Mouse (Mus musculus) adrenal gland, postnatal 10 days (tissue): ENCODE measurements around the gene Olfr140. TPM values are rescaled to one million over a fixed set of nuclear protein-coding genes. Genes with fewer than 3 reads are reported as not detected.

Experiments used
- DNase-seq: peaks from one replicate; pipeline ENCODE4 v3.0.0; 2021; ENCODE audit warnings: mixed read lengths
- long read RNA-seq, 2 experiments: library from polyadenylated mRNA; stranded (forward); transcript quantifications; one replicate each; pipeline ENCODE4 v2.0.0; 2021
- total RNA-seq, 2 experiments: library from RNA; stranded (reverse); gene quantifications; 2 replicates each; pipeline ENCODE4 v1.2.3; 2021

Gene Olfr140
- total RNA-seq, result not detected
- long read RNA-seq, experiment 1, result 0 reads
- long read RNA-seq, experiment 2, result 0 reads

- no peak for DNase-seq
Observed at GRCm38 (mm10) chr2:90063494-90063893, at the start of gene Olfr140. TSS of gene Olfr140 (minus strand) at chr2:90063594.

- DNase-seq, result no peak
Observed at GRCm38 (mm10) chr2:90070065-90070464, 6.7 kb upstream of the Olfr140 start.

- DNase-seq, result no peak
Observed at GRCm38 (mm10) chr2:90035037-90035436, 28.4 kb downstream of the Olfr140 start, which contains the start of gene Olfr1265. TSS of gene Olfr1265 (plus strand) at chr2:90035337.

GRCm38 (mm10) chr2:90025477-90025876 lies 37.9 kb downstream of the Olfr140 start, which contains the start of gene Olfr1264:
TSS of gene Olfr1264 (minus strand) at chr2:90025577.
- DNase-seq, result no peak

- no peak for DNase-seq
Observed at GRCm38 (mm10) chr2:90011831-90012230, 51.6 kb downstream of the Olfr140 start, which contains the start of gene Olfr1263. TSS of gene Olfr1263 (plus strand) at chr2:90012131.

- no peak for DNase-seq
Observed at GRCm38 (mm10) chr2:89999845-90000244, 63.5 kb downstream of the Olfr140 start, which contains the start of gene Olfr1262. TSS of gene Olfr1262 (plus strand) at chr2:90000145.

Other genes with a start within 250 kb of the Olfr140 start
- gene Olfr1256, start 222.0 kb downstream of the Olfr140 start, total RNA-seq, result not detected
- not detected for gene Olfr48, start 215.4 kb downstream of the Olfr140 start, total RNA-seq
- not detected for gene Olfr1257, start 185.2 kb downstream of the Olfr140 start, total RNA-seq
- gene Olfr1258, start 136.3 kb downstream of the Olfr140 start, total RNA-seq, result not detected
- not detected for gene Olfr1259, start 114.9 kb downstream of the Olfr140 start, total RNA-seq
- gene Olfr1260, start 89.3 kb downstream of the Olfr140 start, total RNA-seq, result not detected
- not detected for gene Olfr1261, start 72.4 kb downstream of the Olfr140 start, total RNA-seq
- not detected for gene Olfr1262, start 63.4 kb downstream of the Olfr140 start, total RNA-seq
- not detected for gene Olfr1263, start 51.5 kb downstream of the Olfr140 start, total RNA-seq
- not detected for gene Olfr1264, start 38.0 kb downstream of the Olfr140 start, total RNA-seq
- not detected for gene Olfr1265, start 28.3 kb downstream of the Olfr140 start, total RNA-seq
- gene Olfr1269, start 57.8 kb upstream of the Olfr140 start, total RNA-seq, result not detected
- gene Olfr32, start 78.7 kb upstream of the Olfr140 start, total RNA-seq, result not detected
- not detected for gene Olfr1270, start 89.5 kb upstream of the Olfr140 start, total RNA-seq
- not detected for gene Olfr1506, start 160.9 kb upstream of the Olfr140 start, total RNA-seq
- gene Olfr142, start 194.0 kb upstream of the Olfr140 start, total RNA-seq, result not detected
- not detected for gene Olfr1271, start 207.4 kb upstream of the Olfr140 start, total RNA-seq
- not detected for gene Olfr1272, start 229.2 kb upstream of the Olfr140 start, total RNA-seq